Mouse (Mus musculus): ENCODE results near the gene Mob1b. TPM values are rescaled to one million over a fixed set of nuclear protein-coding genes. Genes with fewer than 3 reads are reported as not detected.

Mob1b gene
- 10 to 100 TPM; 17.0 to 25.0 (median 20.9) TPM for total RNA-seq (2022)

GRCm38 (mm10) chr5:88720116-88721002 is at the start of gene Mob1b:
Gene Mob1b, plus strand, starts transcription at chr5:88720855.
- peak; percentile 98 for DNase-seq (ENCODE audit: low spot score)

- DNase-seq (ENCODE audit: low spot score), result no peak
Observed at GRCm38 (mm10) chr5:88674703-88675442, 45.8 kb upstream of the Mob1b start.

GRCm38 (mm10) chr5:88675443-88676387 is 44.9 kb upstream of the Mob1b start, which contains the start of gene Grsf1:
Gene Grsf1, minus strand, starts transcription at chr5:88676171.
- DNase-seq (ENCODE audit: low spot score), result peak; percentile 79

GRCm38 (mm10) chr5:88678929-88679328 is 41.7 kb upstream of the Mob1b start:
- DNase-seq (ENCODE audit: low spot score), result no peak

- DNase-seq (ENCODE audit: low spot score), result no peak
Observed at GRCm38 (mm10) chr5:88679341-88679740, 41.3 kb upstream of the Mob1b start.

GRCm38 (mm10) chr5:88680567-88680966 is 40.1 kb upstream of the Mob1b start:
- DNase-seq (ENCODE audit: low spot score), result no peak

GRCm38 (mm10) chr5:88683706-88684105 is 36.9 kb upstream of the Mob1b start:
- DNase-seq (ENCODE audit: low spot score), result no peak

GRCm38 (mm10) chr5:88684226-88684625 is 36.4 kb upstream of the Mob1b start:
- no peak for DNase-seq (ENCODE audit: low spot score)

- DNase-seq (ENCODE audit: low spot score), result no peak
Observed at GRCm38 (mm10) chr5:88685306-88685705, 35.3 kb upstream of the Mob1b start.

GRCm38 (mm10) chr5:88685745-88686299 is 34.8 kb upstream of the Mob1b start:
- DNase-seq (ENCODE audit: low spot score), result no peak

GRCm38 (mm10) chr5:88687996-88688406 is 32.7 kb upstream of the Mob1b start:
- DNase-seq (ENCODE audit: low spot score), result no peak

- no peak for DNase-seq (ENCODE audit: low spot score)
Observed at GRCm38 (mm10) chr5:88688583-88689187, 32.0 kb upstream of the Mob1b start.

GRCm38 (mm10) chr5:88689279-88689938 is 31.2 kb upstream of the Mob1b start:
- no peak for DNase-seq (ENCODE audit: low spot score)

- no peak for DNase-seq (ENCODE audit: low spot score)
Observed at GRCm38 (mm10) chr5:88690681-88691505, 29.8 kb upstream of the Mob1b start.

- no peak for DNase-seq (ENCODE audit: low spot score)
Observed at GRCm38 (mm10) chr5:88691506-88692095, 29.1 kb upstream of the Mob1b start.

GRCm38 (mm10) chr5:88692586-88692985 is 28.1 kb upstream of the Mob1b start:
- DNase-seq (ENCODE audit: low spot score), result no peak

- no peak for DNase-seq (ENCODE audit: low spot score)
Observed at GRCm38 (mm10) chr5:88693057-88693456, 27.6 kb upstream of the Mob1b start.

- DNase-seq (ENCODE audit: low spot score), result no peak
Observed at GRCm38 (mm10) chr5:88697291-88697690, 23.4 kb upstream of the Mob1b start.

Data from heart, adult 8-10 months (tissue).